Mouse (Mus musculus) neural tube, embryonic 15.5 days (tissue): ENCODE data around the gene Ipmk. TPM values are rescaled to one million over a fixed set of nuclear protein-coding genes. Genes with fewer than 3 reads are reported as not detected.

Experiments used
- ATAC-seq: fragments of 200-750 bp; cut with Nextera tagmentation; 2 replicates; pipeline ENCODE4 v1.8.0; 2017; ENCODE audit warnings: mild to moderate bottlenecking, moderate TSS enrichment, moderate library complexity; ENCODE audit not compliant: low FRiP score
- H3K27ac ChIP-seq: fragments of 300-500 bp; sonication (generic); replicated peaks from 2 replicates; pipeline ENCODE4 v1.5.1; 2015; ENCODE audit warnings: mild to moderate bottlenecking, inconsistent platforms
- H3K27me3 ChIP-seq: fragments of 300-500 bp; sonication (generic); replicated peaks from 2 replicates; pipeline ENCODE4 v1.6.1; 2015; ENCODE audit warnings: inconsistent platforms
- H3K36me3 ChIP-seq: fragments of 300-500 bp; sonication (generic); 2 replicates; pipeline ENCODE4 v1.6.1; 2015; ENCODE audit warnings: inconsistent platforms
- H3K4me1 ChIP-seq: fragments of 300-500 bp; sonication (generic); 2 replicates; pipeline ENCODE4 v1.6.1; 2015; ENCODE audit warnings: inconsistent platforms
- H3K4me2 ChIP-seq: fragments of 300-500 bp; sonication (generic); 2 replicates; pipeline ENCODE4 v1.6.1; 2015; ENCODE audit warnings: inconsistent platforms, mild to moderate bottlenecking, moderate library complexity
- H3K4me3 ChIP-seq: fragments of 300-500 bp; sonication (generic); replicated peaks from 2 replicates; pipeline ENCODE4 v1.5.1; 2015; ENCODE audit warnings: mild to moderate bottlenecking, inconsistent platforms
- H3K9ac ChIP-seq: fragments of 300-500 bp; sonication (generic); replicated peaks from 2 replicates; pipeline ENCODE4 v1.6.1; 2015; ENCODE audit warnings: mild to moderate bottlenecking, inconsistent platforms
- H3K9me3 ChIP-seq: fragments of 300-500 bp; sonication (generic); replicated peaks from 2 replicates; pipeline ENCODE4 v1.6.1; 2016; ENCODE audit warnings: inconsistent platforms
- whole genome bisulfite sequencing: fragments of 180-500 bp; shearing (Covaris S2); methylation state at CpG from one replicate; pipeline ENCODE4 v1.1.7; 2015; ENCODE audit warnings: mixed read lengths; 5-methylcytosine and 5-hydroxymethylcytosine counted together
- polyA plus RNA-seq: library from polyadenylated mRNA; unstranded; fragments of >200 nt; fragmentation: Nextera tagmentation; extraction: Ambion mirVana; gene quantifications from 2 replicates; pipeline ENCODE4 v1.2.1, GENCODE M21; 2015

The Ipmk gene
- polyA plus RNA-seq, 1 experiment from 2014 or later, result 15.3 TPM

- 67% methylated on average over 3 of the region's 3 CpGs for WGBS
- H3K27ac ChIP-seq, result no peak overlapping the region
- H3K4me3 ChIP-seq, result no peak overlapping the region
- no peaks in the 10 kb centered on the region for H3K9me3 ChIP-seq
- H3K27me3 ChIP-seq, result no peaks in the 10 kb centered on the region
- no peak overlapping the region for H3K9ac ChIP-seq
- H3K4me2 ChIP-seq, result no peak overlapping the region
- no peak for ATAC-seq
- no peaks in the 10 kb centered on the region for H3K4me1 ChIP-seq
- H3K36me3 ChIP-seq, result no peaks in the 10 kb centered on the region
Observed at GRCm38 (mm10) chr10:71403638-71404037, 56.1 kb downstream of the Ipmk start.

- Histone ChIP-seq H3K4me3 (no peak overlapping the region), H3K27ac (no peak overlapping the region), H3K9me3 (no peaks in the 10 kb centered on the region), H3K9ac (no peak overlapping the region), H3K27me3 (no peaks in the 10 kb centered on the region), H3K36me3 (no peaks in the 10 kb centered on the region), H3K4me2 (no peak overlapping the region), H3K4me1 (no peaks in the 10 kb centered on the region)
- 69% methylated on average over 5 of the region's 5 CpGs for WGBS
- peak; percentile 50; the same call in 1 of the 2 replicates for ATAC-seq
Observed at GRCm38 (mm10) chr10:71405523-71406217, 58.1 kb downstream of the Ipmk start.

- WGBS, result 85% methylated on average over 5 of the region's 5 CpGs
- ATAC-seq, result no peak
Observed at GRCm38 (mm10) chr10:71409948-71410347, 62.4 kb downstream of the Ipmk start.

GRCm38 (mm10) chr10:71413401-71413800, 65.8 kb downstream of the Ipmk start:
- H3K4me3 ChIP-seq, result no peak overlapping the region
- no peaks in the 10 kb centered on the region for H3K9me3 ChIP-seq
- 91% methylated on average over 12 of the region's 12 CpGs for WGBS
- no peaks in the 10 kb centered on the region for H3K4me1 ChIP-seq
- H3K9ac ChIP-seq, result no peak overlapping the region
- no peak overlapping the region for H3K27ac ChIP-seq
- H3K4me2 ChIP-seq, result no peak overlapping the region
- H3K27me3 ChIP-seq, result no peaks in the 10 kb centered on the region
- no peak for ATAC-seq
- H3K36me3 ChIP-seq, result no peaks in the 10 kb centered on the region

More at GRCm38 (mm10) chr10:71409948-71410347, 62.4 kb downstream of the Ipmk start:
- no peaks in the 10 kb centered on the region for H3K4me1 ChIP-seq
- no peak overlapping the region for H3K4me3 ChIP-seq
- H3K36me3 ChIP-seq, result no peaks in the 10 kb centered on the region
- no peak overlapping the region for H3K4me2 ChIP-seq
- H3K9ac ChIP-seq, result no peak overlapping the region
- no peak overlapping the region for H3K27ac ChIP-seq
- no peaks in the 10 kb centered on the region for H3K9me3 ChIP-seq
- no peaks in the 10 kb centered on the region for H3K27me3 ChIP-seq

DNA sequence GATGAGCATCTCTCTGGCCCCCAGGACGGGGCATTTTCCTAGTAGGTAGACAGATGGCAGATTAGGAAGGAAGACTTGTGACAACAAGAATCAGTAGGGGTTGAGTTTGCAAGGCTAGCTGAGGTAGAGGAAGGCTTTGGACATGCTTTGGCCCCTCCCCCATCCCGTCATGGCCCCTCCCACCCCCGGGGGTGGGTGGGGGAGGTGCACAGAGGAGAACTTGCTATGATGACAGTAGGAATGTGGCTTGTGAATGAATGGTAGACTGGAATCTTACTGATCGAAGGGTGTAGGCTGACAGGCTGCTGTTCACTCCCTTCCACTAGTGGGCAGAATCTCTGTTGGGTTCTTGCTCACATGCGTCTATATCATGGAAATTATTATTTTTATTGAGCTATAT, 74.0 kb downstream of the Ipmk start:
- H3K27me3 ChIP-seq, result no peaks in the 10 kb centered on the region
- no peaks in the 10 kb centered on the region for H3K4me1 ChIP-seq
- H3K9ac ChIP-seq, result no peak overlapping the region
- no peak overlapping the region for H3K4me2 ChIP-seq
- no peak overlapping the region for H3K27ac ChIP-seq
- H3K36me3 ChIP-seq, result no peaks in the 10 kb centered on the region
- WGBS, result 68% methylated on average over 5 of the region's 5 CpGs
- no peak overlapping the region for H3K4me3 ChIP-seq
- no peak for ATAC-seq
- no peaks in the 10 kb centered on the region for H3K9me3 ChIP-seq

GRCm38 (mm10) chr10:71422047-71423037, 74.8 kb downstream of the Ipmk start:
- no peak overlapping the region for H3K4me3 ChIP-seq

GRCm38 (mm10) chr10:71426740-71427139, 79.2 kb downstream of the Ipmk start:
- Histone ChIP-seq H3K27me3 (no peaks in the 10 kb centered on the region), H3K4me1 (no peaks in the 10 kb centered on the region), H3K4me3 (no peak overlapping the region), H3K9me3 (no peaks in the 10 kb centered on the region), H3K27ac (no peak overlapping the region), H3K36me3 (no peaks in the 10 kb centered on the region), H3K4me2 (no peak overlapping the region), H3K9ac (no peak overlapping the region)
- WGBS, result 58% methylated on average over 6 of the region's 6 CpGs
- ATAC-seq, result no peak

More at GRCm38 (mm10) chr10:71422047-71423037, 74.8 kb downstream of the Ipmk start:
- 40% methylated on average over 14 of the region's 14 CpGs for WGBS
- H3K4me2 ChIP-seq, result no peak overlapping the region
- no peaks in the 10 kb centered on the region for H3K9me3 ChIP-seq
- no peaks in the 10 kb centered on the region for H3K27me3 ChIP-seq
- no peaks in the 10 kb centered on the region for H3K4me1 ChIP-seq
- no peak overlapping the region for H3K27ac ChIP-seq
- peak; percentile 59; the same call in 1 of the 2 replicates for ATAC-seq
- no peak overlapping the region for H3K9ac ChIP-seq
- H3K36me3 ChIP-seq, result no peaks in the 10 kb centered on the region

DNA sequence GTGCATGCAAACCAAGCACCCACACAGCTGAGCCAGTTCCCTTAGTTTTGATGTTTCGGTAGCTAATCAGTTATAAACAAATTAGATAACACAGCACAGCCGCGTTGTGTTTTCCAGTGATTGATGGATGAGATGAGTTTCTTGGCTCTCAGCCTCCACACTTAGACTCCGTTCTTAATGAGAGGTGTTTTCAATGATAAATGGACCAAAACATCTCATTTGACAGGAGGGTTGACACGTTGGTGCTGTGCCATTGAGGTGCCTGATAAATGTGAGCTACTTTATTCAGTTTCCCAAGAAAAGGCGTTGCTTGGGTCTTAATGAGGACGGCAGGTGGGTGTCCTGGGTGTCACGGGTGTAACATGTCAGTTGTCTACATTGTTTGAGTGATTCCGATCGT, 79.8 kb downstream of the Ipmk start:
- no peaks in the 10 kb centered on the region for H3K27me3 ChIP-seq
- no peaks in the 10 kb centered on the region for H3K9me3 ChIP-seq
- H3K4me2 ChIP-seq, result no peak overlapping the region
- no peak for ATAC-seq
- H3K27ac ChIP-seq, result no peak overlapping the region
- H3K4me1 ChIP-seq, result no peaks in the 10 kb centered on the region
- no peak overlapping the region for H3K9ac ChIP-seq
- H3K36me3 ChIP-seq, result no peaks in the 10 kb centered on the region
- no peak overlapping the region for H3K4me3 ChIP-seq
- WGBS, result 63% methylated on average over 10 of the region's 10 CpGs

- Histone ChIP-seq H3K27me3 (no peaks in the 10 kb centered on the region), H3K27ac (no peak overlapping the region), H3K36me3 (no peaks in the 10 kb centered on the region), H3K4me2 (no peak overlapping the region), H3K9me3 (no peaks in the 10 kb centered on the region), H3K4me3 (no peak overlapping the region), H3K9ac (no peak overlapping the region), H3K4me1 (no peaks in the 10 kb centered on the region)
- ATAC-seq, result no peak
- 67% methylated on average over 13 of the region's 13 CpGs for WGBS
Observed at GRCm38 (mm10) chr10:71428246-71428864, 80.8 kb downstream of the Ipmk start.

DNA sequence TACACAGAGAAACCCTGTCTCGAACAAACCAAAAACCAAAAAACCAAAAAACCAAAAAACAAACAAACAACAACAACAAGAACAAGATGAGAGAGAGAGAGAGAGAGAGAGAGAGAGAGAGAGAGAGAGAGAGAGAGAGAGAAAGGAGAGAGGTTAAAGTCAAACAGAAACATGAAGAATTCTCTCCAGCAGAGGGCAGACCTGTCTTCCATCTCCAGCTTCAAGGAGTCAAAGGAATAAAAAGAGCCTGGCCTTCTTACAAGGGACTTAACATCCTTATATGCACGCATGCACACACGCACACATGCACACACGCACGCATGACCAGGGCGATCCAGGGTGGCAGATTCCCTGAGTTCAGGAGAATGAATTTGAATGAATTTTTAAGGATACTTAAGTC, 83.1 kb downstream of the Ipmk start:
- Histone ChIP-seq H3K4me3 (no peak overlapping the region), H3K9me3 (no peaks in the 10 kb centered on the region), H3K9ac (no peak overlapping the region), H3K27ac (no peak overlapping the region), H3K36me3 (no peaks in the 10 kb centered on the region), H3K4me1 (no peaks in the 10 kb centered on the region), H3K27me3 (no peaks in the 10 kb centered on the region), H3K4me2 (no peak overlapping the region)
- ATAC-seq, result no peak
- 94% methylated on average over 6 of the region's 6 CpGs for WGBS

DNA sequence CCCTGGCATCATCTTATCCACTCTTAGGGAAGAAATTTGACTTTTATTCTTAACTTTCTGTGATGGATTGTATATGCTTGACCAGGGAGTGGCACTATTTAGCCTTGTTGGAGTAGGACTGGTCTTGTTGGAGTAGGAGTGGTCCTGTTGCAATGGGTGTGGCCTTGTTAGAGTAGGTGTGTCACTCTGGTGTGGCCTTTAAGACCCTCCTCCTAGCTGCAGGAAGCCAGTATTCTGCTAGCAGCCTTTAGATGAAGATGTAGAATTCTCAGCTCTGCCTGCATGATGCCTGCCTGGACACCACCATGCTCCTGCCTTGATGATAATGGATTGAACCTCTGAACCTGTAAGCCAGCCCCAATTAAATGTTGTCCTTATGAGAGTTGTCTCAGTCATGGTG, 95.5 kb downstream of the Ipmk start:
- H3K9ac ChIP-seq, result no peak overlapping the region
- H3K4me2 ChIP-seq, result no peak overlapping the region
- H3K4me1 ChIP-seq, result no peaks in the 10 kb centered on the region
- no peaks in the 10 kb centered on the region for H3K36me3 ChIP-seq
- no peaks in the 10 kb centered on the region for H3K9me3 ChIP-seq
- H3K27ac ChIP-seq, result no peak overlapping the region
- no peaks in the 10 kb centered on the region for H3K27me3 ChIP-seq
- ATAC-seq, result no peak
- H3K4me3 ChIP-seq, result no peak overlapping the region
